Mouse (Mus musculus) adrenal gland, adult 8-10 months (tissue): Measurements from ENCODE around the gene Mphosph9. TPM values are rescaled to one million over a fixed set of nuclear protein-coding genes. Genes with fewer than 3 reads are reported as not detected.

Source experiments
- DNase-seq: peaks from one replicate; pipeline ENCODE4 v3.0.0; 2022
- total RNA-seq, 4 experiments: library from RNA; stranded (reverse); gene quantifications; 2 replicates each; pipeline ENCODE4 v1.2.4; 2022

Mphosph9 gene
- total RNA-seq, 4 experiments from 2014 or later, result 9.3 to 17.8 (median 12.9) TPM

- no peak for DNase-seq
Measured at GRCm38 (mm10) chr5:124263246-124263645, 64.5 kb downstream of the Mphosph9 start.

- no peak for DNase-seq
Measured at GRCm38 (mm10) chr5:124262090-124262489, 65.7 kb downstream of the Mphosph9 start.

- DNase-seq, result no peak
Measured at GRCm38 (mm10) chr5:124259133-124259532, 68.6 kb downstream of the Mphosph9 start.

- no peak for DNase-seq
Measured at GRCm38 (mm10) chr5:124258026-124258425, 69.7 kb downstream of the Mphosph9 start.

- DNase-seq, result no peak
Measured at GRCm38 (mm10) chr5:124255141-124255540, 72.6 kb downstream of the Mphosph9 start.

- no peak for DNase-seq
Measured at GRCm38 (mm10) chr5:124253555-124253954, 74.2 kb downstream of the Mphosph9 start.

- DNase-seq, result no peak
Measured at GRCm38 (mm10) chr5:124252580-124253320, 75.0 kb downstream of the Mphosph9 start.

GRCm38 (mm10) chr5:124251070-124251469 is 76.7 kb downstream of the Mphosph9 start:
- no peak for DNase-seq

GRCm38 (mm10) chr5:124249614-124250591 is 77.9 kb downstream of the Mphosph9 start, which contains the start of gene Pitpnm2:
Gene Pitpnm2, minus strand, starts transcription at chr5:124249760.
- DNase-seq, result no peak

- DNase-seq, result peak; percentile 42
Measured at GRCm38 (mm10) chr5:124248845-124249613, 78.7 kb downstream of the Mphosph9 start.

GRCm38 (mm10) chr5:124247986-124248626 is 79.7 kb downstream of the Mphosph9 start:
- DNase-seq, result no peak

GRCm38 (mm10) chr5:124247296-124247695 is 80.5 kb downstream of the Mphosph9 start:
- no peak for DNase-seq

- DNase-seq, result no peak
Measured at GRCm38 (mm10) chr5:124244885-124245284, 82.9 kb downstream of the Mphosph9 start.

- DNase-seq, result no peak
Measured at GRCm38 (mm10) chr5:124244449-124244848, 83.3 kb downstream of the Mphosph9 start.

GRCm38 (mm10) chr5:124243236-124243901 is 84.4 kb downstream of the Mphosph9 start:
- DNase-seq, result no peak

- no peak for DNase-seq
Measured at GRCm38 (mm10) chr5:124241686-124242444, 85.9 kb downstream of the Mphosph9 start.

- DNase-seq, result no peak
Measured at GRCm38 (mm10) chr5:124240841-124241685, 86.7 kb downstream of the Mphosph9 start.

- DNase-seq, result no peak
Measured at GRCm38 (mm10) chr5:124236180-124236579, 91.6 kb downstream of the Mphosph9 start.

GRCm38 (mm10) chr5:124234778-124235177 is 93.0 kb downstream of the Mphosph9 start:
- no peak for DNase-seq
